Mouse (Mus musculus): ENCODE measurements around the gene Bgn. TPM values are rescaled to one million over a fixed set of nuclear protein-coding genes. Genes with fewer than 3 reads are reported as not detected.
"Not testable (repeated sequence)": the region's sequence is repeated elsewhere in the genome, so short reads cannot be mapped to it uniquely, and the experiment has no call there.

The Bgn gene
- polyA plus RNA-seq, 1 experiment from 2014 or later = 243 TPM

DNA sequence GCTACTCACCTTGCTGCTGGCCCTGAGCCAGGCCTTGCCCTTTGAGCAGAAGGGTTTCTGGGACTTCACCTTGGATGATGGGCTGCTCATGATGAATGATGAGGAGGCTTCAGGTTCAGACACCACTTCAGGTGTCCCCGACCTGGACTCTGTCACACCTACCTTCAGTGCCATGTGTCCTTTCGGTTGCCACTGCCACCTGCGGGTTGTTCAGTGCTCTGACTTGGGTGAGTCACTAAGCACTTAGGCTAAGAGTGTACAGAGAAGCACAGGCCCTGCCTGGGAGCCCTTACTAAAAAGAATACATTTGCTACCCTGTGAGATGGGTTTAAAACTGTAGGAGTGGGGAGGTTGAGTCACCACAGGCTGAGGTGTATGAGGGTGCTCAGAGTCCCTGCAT, 7.4 kb downstream of the Bgn start:
- Histone ChIP-seq H3K9me3 (no peaks in the 10 kb centered on the region), H3K36me3 (peaks cover 26% of the 10 kb centered on the region), H3K9ac (no peak overlapping the region), H3K4me3 (no peak overlapping the region), H3K4me2 (no peak overlapping the region), H3K27me3 (no peaks in the 10 kb centered on the region), H3K4me1 (peaks cover 26% of the 10 kb centered on the region), H3K27ac (no peak overlapping the region)
- 75% methylated on average over 3 of the region's 3 CpGs for WGBS
- ATAC-seq (ENCODE audit: insufficient number of reproducible peaks, low FRiP score, low TSS enrichment, low read depth) = no peak

DNA sequence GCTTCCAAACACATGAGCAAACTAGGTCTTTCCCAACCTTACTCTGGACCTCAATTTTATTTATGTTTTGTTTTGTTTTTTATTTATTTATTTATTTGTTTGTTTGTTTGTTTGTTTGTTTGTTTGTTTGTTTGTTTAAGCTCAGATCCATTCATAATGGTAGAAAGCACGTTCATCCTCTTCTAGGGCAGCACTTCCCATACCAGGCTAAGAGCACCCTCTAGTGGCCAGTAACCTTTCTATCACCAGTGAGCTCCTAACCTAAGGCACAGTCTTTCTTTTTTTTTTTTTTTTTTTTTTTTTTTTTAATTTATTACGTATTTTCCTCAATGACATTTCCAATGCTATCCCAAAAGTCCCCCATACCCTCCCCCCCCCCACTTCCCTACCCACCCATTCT, 10.2 kb downstream of the Bgn start:
- not testable (repeated sequence) for H3K4me2 ChIP-seq; H3K27me3 ChIP-seq; ATAC-seq (ENCODE audit: insufficient number of reproducible peaks, low FRiP score, low TSS enrichment, low read depth); H3K9ac ChIP-seq; H3K9me3 ChIP-seq; H3K27ac ChIP-seq; H3K4me3 ChIP-seq
- 8% methylated on average over 1 of the region's 2 CpGs for WGBS
- H3K36me3 ChIP-seq = peaks cover 26% of the 10 kb centered on the region
- peaks cover 17% of the 10 kb centered on the region for H3K4me1 ChIP-seq

DNA sequence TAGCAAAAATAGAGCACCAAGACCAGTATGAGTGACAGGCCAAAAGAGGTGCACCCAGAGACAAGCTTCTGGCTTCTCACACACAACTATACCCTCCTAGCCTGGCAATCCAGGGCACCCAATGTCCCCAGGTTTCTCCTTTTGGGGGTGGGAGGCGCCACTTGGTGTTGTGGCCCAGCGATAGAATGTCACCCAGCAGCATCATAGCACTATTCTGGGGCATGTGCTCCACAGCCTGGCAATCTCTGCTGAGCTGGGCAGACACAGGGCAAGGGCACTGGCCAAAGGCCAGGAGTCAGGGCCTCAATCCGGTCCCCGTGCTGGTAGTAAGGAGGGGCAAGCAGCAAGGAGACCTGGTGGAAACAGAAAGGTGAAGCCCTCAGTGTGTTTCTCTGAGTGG, 13.3 kb downstream of the Bgn start:
- H3K9me3 ChIP-seq = no peaks in the 10 kb centered on the region
- H3K27me3 ChIP-seq = peaks cover 14% of the 10 kb centered on the region
- peaks cover 16% of the 10 kb centered on the region for H3K36me3 ChIP-seq
- ATAC-seq (ENCODE audit: insufficient number of reproducible peaks, low FRiP score, low TSS enrichment, low read depth) = no peak
- no peak overlapping the region for H3K4me3 ChIP-seq
- H3K4me1 ChIP-seq = no peaks in the 10 kb centered on the region
- 76% methylated on average over 4 of the region's 4 CpGs for WGBS
- H3K27ac ChIP-seq = no peak overlapping the region
- H3K9ac ChIP-seq = no peak overlapping the region
- H3K4me2 ChIP-seq = no peak overlapping the region

DNA sequence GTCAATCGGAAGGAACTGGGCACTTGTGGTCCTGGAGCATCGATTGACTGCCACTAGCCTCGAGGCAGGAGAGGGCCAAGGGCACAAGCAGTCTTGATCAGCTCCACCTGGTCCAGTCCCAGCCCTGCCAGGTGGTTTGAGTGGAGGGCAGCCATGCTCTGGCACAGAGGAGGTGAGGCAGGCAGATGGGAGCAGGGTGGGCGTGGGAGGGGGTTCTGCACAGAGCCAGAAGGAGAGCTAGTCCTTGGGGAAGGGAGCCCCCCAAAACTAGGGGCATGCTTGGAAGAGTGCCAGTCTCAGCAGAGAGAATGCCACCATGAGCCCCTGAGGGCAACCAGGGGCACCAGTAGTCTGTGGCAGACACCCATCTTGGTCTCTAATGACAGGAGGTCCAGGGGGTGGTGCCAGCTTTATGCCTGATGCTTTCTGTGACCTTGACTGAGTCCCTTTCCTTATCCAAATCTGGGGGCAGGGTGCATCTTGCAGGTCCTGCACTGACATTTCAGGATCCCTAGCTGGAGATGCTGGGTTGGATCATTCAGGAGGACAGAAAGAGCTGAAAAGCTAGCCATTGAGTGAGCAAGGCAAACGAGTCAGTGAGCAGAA, 21.8 kb downstream of the Bgn start:
- H3K4me1 ChIP-seq = peaks cover 7% of the 10 kb centered on the region
- no peak overlapping the region for H3K9ac ChIP-seq
- H3K36me3 ChIP-seq = no peaks in the 10 kb centered on the region
- peaks cover 47% of the 10 kb centered on the region for H3K27me3 ChIP-seq
- ATAC-seq (ENCODE audit: insufficient number of reproducible peaks, low FRiP score, low TSS enrichment, low read depth) = no peak
- no peak overlapping the region for H3K27ac ChIP-seq
- H3K4me3 ChIP-seq = no peak overlapping the region
- WGBS = 66% methylated on average over 5 of the region's 5 CpGs
- H3K9me3 ChIP-seq = no peaks in the 10 kb centered on the region
- H3K4me2 ChIP-seq = no peak overlapping the region

DNA sequence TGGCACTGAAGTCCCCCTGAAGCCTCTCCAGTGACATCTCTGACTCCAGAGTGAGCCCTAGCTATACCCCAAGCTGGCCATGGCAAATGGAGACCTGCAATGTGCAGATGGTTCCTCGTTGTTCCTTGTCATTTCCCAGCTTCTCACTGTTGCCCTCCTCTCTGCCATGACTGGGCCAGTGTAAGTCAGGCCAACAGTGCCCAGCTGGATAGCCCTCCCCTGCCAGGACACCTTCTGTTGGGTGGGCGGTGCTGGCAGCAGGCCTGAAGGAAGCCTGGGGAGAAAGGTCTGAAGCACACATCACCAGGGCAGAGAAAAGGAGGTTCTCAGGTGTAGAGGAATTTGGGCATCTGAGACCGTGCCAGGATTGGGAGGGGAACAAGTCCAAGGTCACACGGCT, 23.2 kb downstream of the Bgn start:
- H3K4me2 ChIP-seq = no peak overlapping the region
- H3K4me3 ChIP-seq = no peak overlapping the region
- no peaks in the 10 kb centered on the region for H3K36me3 ChIP-seq
- ATAC-seq (ENCODE audit: insufficient number of reproducible peaks, low FRiP score, low TSS enrichment, low read depth) = no peak
- H3K27me3 ChIP-seq = peaks cover 43% of the 10 kb centered on the region
- no peak overlapping the region for H3K27ac ChIP-seq
- WGBS = 84% methylated on average over 4 of the region's 4 CpGs
- H3K9ac ChIP-seq = no peak overlapping the region
- no peaks in the 10 kb centered on the region for H3K9me3 ChIP-seq
- peaks cover 7% of the 10 kb centered on the region for H3K4me1 ChIP-seq

DNA sequence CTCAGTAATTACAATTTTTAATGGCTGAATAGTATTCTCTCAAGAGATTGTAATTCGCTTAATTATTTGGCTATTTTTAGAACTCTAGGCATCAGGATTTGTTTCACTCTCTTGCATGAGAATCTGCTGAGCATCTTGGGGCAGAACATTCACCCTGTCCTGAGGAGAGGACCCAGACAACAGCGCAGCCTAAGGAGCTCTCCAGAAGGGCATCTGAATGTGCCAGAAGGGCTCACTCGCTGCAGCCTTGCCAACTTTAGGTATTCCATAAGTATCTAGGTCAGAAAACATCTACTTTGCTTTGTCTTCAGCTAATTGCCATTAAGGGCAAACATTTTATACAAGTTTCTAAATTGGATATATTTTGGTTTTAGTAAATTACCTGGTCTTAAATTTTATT, 25.8 kb downstream of the Bgn start:
- no peaks in the 10 kb centered on the region for H3K36me3 ChIP-seq
- H3K9ac ChIP-seq = no peak overlapping the region
- ATAC-seq (ENCODE audit: insufficient number of reproducible peaks, low FRiP score, low TSS enrichment, low read depth) = no peak
- no peaks in the 10 kb centered on the region for H3K4me1 ChIP-seq
- no peaks in the 10 kb centered on the region for H3K9me3 ChIP-seq
- 69% methylated on average over 3 of the region's 3 CpGs for WGBS
- no peak overlapping the region for H3K4me2 ChIP-seq
- H3K27me3 ChIP-seq = peaks cover 19% of the 10 kb centered on the region
- H3K27ac ChIP-seq = no peak overlapping the region
- H3K4me3 ChIP-seq = no peak overlapping the region

DNA sequence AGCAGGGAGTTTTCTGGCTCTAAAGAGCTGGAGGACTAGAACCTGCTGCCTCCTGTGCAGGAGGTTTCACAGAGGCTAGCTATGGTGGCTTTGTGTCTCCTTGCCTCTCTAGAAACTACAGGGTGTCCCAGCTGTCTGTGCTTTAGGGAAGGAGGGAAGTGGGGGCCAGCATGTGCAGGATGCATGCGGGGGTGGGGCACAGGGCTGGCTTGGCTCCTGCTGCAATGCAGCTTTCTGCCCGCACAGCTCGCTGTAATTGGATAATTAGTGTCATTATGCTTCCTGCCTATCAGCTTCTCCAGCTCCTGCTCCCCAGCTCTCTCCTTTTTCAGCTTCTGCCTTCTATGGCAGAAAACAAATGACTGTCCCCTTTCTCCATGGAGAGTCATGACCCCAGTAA, 29.5 kb downstream of the Bgn start:
- H3K36me3 ChIP-seq = no peaks in the 10 kb centered on the region
- 0 out of 2 replicates have a peak, but pooled peaks cover 10% of the 10 kb centered on the region for H3K27me3 ChIP-seq
- no peak for ATAC-seq (ENCODE audit: insufficient number of reproducible peaks, low FRiP score, low TSS enrichment, low read depth)
- no peak overlapping the region for H3K4me3 ChIP-seq
- H3K4me1 ChIP-seq = no peaks in the 10 kb centered on the region
- 44% methylated on average over 3 of the region's 3 CpGs for WGBS
- H3K9me3 ChIP-seq = no peaks in the 10 kb centered on the region
- no peak overlapping the region for H3K4me2 ChIP-seq
- no peak overlapping the region for H3K9ac ChIP-seq
- no peak overlapping the region for H3K27ac ChIP-seq

DNA sequence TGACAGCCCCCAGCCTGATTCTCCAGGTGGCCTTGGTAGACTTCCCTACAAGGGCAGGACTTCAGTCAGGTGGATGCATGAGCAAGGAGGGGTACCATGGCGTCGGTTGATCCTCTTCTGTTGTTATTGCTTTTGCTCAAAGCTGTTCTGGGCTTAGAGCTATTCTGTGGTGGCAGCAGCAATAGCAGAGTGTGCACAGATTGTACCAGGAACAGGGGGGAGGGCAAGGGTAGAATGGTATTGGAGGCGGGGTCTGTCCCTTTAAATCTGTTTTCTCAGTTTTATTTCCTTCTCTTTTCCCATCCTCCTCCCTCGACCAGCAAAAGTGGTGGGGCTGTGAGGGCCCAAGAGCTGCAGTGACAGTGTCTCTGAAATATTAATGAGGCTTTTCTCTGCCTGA, 33.2 kb downstream of the Bgn start:
- Histone ChIP-seq H3K27me3 (0 out of 2 replicates have a peak, but pooled peaks cover 6% of the 10 kb centered on the region), H3K4me3 (no peak overlapping the region), H3K4me1 (no peaks in the 10 kb centered on the region), H3K9me3 (no peaks in the 10 kb centered on the region), H3K27ac (no peak overlapping the region), H3K9ac (no peak overlapping the region), H3K36me3 (no peaks in the 10 kb centered on the region), H3K4me2 (no peak overlapping the region)
- no peak for ATAC-seq (ENCODE audit: insufficient number of reproducible peaks, low FRiP score, low TSS enrichment, low read depth)
- 65% methylated on average over 4 of the region's 4 CpGs for WGBS

DNA sequence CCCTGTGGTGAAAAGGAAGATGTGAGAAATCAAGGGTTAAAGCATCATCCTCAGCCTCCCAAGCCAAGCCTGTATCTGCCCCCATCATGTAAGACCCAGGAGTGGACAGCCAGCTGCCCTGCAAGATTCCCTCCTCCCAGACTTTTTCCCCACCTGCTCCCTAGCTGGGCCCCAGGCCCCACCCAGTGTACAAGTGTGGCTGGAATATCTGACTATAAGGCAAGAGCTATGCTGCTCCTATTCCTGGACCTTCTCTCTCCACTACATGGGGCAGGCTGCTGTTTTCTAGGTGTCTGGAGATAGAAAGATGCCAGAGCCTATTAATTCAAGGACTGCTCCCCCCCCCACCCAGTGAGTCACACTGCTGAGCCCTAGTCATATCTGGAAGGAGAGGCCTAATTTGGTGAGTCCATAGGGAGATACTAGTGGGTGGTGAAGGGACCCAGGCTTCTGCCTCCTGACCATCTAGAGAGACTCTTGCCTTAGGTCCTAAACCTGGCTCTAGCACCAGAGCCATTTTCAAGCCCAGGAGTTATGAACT, 33.7 kb downstream of the Bgn start:
- peaks cover 6% of the 10 kb centered on the region; the same call in 1 of the 2 replicates for H3K27me3 ChIP-seq
- no peak; the same call in 1 of the 2 replicates for ATAC-seq (ENCODE audit: insufficient number of reproducible peaks, low FRiP score, low TSS enrichment, low read depth)
- no peak overlapping the region for H3K9ac ChIP-seq
- no peak overlapping the region for H3K4me2 ChIP-seq
- H3K4me1 ChIP-seq = no peaks in the 10 kb centered on the region
- H3K4me3 ChIP-seq = no peak overlapping the region
- no peak overlapping the region for H3K27ac ChIP-seq
- no peaks in the 10 kb centered on the region for H3K36me3 ChIP-seq
- H3K9me3 ChIP-seq = no peaks in the 10 kb centered on the region

DNA sequence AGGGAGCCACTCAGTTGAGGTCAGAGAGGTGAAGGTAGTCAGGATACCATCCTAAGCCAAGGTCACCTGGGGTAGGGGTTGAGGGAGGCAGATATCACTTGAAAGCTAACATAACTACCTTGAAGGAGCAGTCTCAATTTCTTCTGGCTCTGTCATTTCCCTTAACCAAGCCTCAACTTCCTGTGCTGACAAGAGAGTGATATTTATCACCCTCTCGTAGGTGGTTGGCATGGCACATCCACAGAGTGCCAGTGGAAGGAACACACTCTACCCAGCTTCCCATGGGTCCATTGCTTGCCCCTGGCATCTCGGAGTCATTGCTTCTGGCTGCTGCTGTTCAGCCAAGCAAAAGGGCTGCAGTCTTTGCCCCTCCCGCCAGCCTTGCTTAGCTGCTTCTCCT, 37.3 kb downstream of the Bgn start:
- WGBS = 71% methylated on average over 3 of the region's 3 CpGs
- Histone ChIP-seq H3K4me3 (no peak overlapping the region), H3K4me1 (no peaks in the 10 kb centered on the region), H3K36me3 (no peaks in the 10 kb centered on the region), H3K9me3 (no peaks in the 10 kb centered on the region), H3K9ac (no peak overlapping the region), H3K27me3 (peaks cover 10% of the 10 kb centered on the region), H3K4me2 (no peak overlapping the region), H3K27ac (no peak overlapping the region)
- no peak for ATAC-seq (ENCODE audit: insufficient number of reproducible peaks, low FRiP score, low TSS enrichment, low read depth)

DNA sequence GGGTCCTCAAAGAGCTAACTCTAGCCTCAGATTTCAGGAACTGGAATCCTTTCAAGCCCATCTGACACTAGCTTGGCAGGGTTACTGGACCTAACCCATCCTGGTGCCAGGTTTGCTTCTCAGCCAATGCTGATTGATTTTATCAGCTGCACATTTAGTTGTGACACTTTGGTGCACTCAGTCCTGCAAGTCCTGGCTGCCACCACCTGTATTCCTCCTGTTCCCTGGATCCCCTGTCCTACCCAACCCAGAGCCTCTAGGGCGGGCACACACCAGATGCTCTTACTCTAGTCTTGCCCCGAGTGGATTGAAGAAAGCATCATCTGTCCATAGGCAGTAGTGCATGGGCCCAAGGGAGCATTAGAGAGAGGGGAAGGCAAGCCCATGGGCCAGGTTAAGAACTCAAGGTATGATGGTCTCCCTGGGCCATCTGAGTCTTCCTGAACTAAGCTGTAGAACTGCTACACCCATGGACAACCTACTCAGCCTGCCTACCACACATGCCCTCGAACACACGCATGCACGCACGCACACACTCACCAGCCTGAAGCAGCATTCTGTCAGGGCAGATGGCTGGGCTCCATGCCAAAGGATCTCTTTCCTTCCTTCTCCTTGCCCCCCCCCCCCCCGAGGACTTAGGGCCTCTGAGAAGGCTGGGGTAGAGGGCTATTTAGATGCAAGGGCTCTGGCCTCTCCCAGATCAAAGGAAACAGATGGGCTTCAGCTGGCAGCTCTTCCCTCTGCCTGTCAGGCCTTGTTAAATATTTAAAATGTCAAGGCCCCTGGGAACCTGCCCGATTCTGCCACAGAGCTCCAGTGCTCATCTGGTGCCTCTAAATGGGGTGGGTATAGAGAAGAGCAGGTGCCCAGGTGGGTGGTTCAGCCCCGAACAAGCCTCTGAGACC, 41.2 kb downstream of the Bgn start:
- Histone ChIP-seq H3K4me2 (no peak overlapping the region), H3K4me3 (no peak overlapping the region), H3K27ac (no peak overlapping the region), H3K36me3 (no peaks in the 10 kb centered on the region), H3K9ac (no peak overlapping the region), H3K27me3 (peaks cover 7% of the 10 kb centered on the region), H3K9me3 (no peaks in the 10 kb centered on the region), H3K4me1 (no peaks in the 10 kb centered on the region)
- no peak for ATAC-seq (ENCODE audit: insufficient number of reproducible peaks, low FRiP score, low TSS enrichment, low read depth)
- WGBS = 43% methylated on average over 9 of the region's 9 CpGs
